Mouse (Mus musculus) T-cell, adult 66 days (primary cell): ENCODE results near the gene Pygb. TPM values are rescaled to one million over a fixed set of nuclear protein-coding genes. Genes with fewer than 3 reads are reported as not detected.

Experiments used
- total RNA-seq, 2 experiments: library from RNA; stranded (reverse); gene quantifications; 3 replicates in 1 of 2; 4 replicates in 1 of 2; pipeline ENCODE4 v1.2.4; 2023

The Pygb gene
- total RNA-seq = 10 to 100 TPM; 67.3 to 82.5 TPM

DNA sequence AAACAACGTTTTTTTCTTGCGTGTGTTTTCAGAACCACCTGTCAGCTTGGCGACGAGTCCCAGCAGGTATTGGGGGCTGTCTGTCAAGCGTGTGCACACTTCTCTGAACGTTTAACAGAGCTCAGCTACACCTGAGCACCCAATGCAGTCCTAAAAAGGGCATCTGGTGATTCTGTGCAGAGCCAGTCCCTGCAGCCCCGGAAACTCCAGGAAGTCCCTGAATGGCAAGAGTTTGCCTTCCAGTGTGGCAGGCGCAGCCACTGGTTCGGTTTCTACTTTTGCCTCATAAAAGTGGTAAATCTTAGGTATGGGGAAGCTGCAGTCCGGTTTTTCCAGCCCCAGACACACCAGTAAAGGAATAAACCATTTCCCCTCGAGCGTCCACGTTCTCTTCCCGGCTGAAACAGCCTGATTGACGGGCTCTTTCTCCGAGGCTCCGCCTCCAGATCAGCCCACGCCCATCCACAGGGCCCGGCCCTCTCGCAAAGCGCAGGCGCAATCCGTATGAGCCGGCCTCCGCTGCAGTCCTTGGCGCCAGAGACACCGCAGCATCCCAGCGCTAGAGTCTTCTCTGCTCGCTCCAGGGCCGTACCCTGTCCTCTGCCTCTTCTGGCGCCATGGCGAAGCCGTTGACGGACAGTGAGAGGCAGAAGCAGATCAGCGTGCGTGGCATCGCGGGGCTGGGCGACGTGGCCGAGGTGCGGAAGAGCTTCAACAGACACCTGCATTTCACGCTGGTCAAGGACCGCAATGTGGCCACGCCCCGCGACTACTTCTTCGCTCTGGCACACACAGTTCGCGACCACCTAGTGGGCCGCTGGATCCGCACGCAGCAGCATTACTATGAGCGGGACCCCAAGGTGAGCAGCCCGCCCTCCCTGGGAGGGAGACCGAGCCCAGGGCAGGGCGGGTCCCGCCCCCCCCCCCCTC, at the start of gene Pygb:
TSS of gene Pygb (plus strand) at position 485 of the 930 bp plus-strand sequence.

DNA sequence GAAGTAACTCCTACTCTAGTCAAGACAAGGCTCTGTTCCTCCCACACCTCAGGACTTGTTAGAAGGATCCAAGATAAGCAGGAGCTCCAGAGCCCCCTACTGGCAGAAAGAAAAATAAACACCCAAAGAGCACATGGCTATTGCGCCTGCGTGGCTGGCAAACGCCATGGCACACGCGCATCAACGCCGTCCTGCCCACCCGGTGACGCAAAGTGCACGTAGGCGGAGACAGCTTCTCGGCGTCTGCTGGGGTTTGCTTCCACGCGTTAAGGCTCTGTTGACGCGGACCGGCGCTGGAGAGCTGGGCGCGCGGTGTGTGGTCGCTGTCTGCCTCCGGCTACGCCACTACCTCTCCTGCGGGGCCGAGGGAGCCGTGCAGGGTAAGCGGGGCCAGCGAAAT, 37.7 kb upstream of the Pygb start, which contains the start of gene Entpd6:
TSS of gene Entpd6 (plus strand) at position 189 of the 400 bp plus-strand sequence.

Other genes with a start within 250 kb of the Pygb start
- gene Cst7, start 216.3 kb upstream of the Pygb start, total RNA-seq = 10 to 100 TPM; 34.9 to 43.1 TPM
- 10 to 100 TPM; 25.5 to 35.0 TPM for gene Apmap, start 178.2 kb upstream of the Pygb start, total RNA-seq
- 10 to 100 TPM; 44.1 to 47.4 TPM for gene Acss1, start 118.2 kb upstream of the Pygb start, total RNA-seq
- gene Vsx1, start 97.4 kb upstream of the Pygb start, total RNA-seq = not detected
- gene Entpd6, start 37.7 kb upstream of the Pygb start, total RNA-seq = 10 to 100 TPM; 29.4 to 37.2 TPM
- 10 to 100 TPM; 36.3 to 37.8 TPM for gene Abhd12, start 118.0 kb downstream of the Pygb start, total RNA-seq
- 1 to 10 TPM; 3.5 to 3.6 TPM for gene Gins1, start 118.7 kb downstream of the Pygb start, total RNA-seq